Mouse (Mus musculus): Measurements from ENCODE around the gene Ap3s2.

Gene Ap3s2

DNA sequence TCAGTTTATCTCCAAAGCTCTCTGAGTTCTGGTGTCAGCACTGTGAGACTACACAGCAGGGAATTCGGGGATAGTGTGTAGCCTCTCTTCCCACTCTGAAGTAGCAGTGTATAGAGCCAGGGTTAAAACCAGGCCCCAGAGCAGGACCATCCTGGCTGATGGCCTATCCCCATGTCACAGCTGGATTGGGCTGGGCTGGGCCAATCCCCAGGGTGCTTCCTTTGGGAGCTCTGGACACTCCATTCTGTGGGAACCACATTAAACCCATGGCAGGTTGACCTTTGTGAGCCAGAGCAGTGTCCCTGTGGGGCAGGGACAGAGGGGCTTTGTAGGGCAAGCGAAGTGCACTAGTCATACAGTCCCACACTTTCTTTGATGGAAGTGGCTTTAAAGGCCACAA, 74.1 kb downstream of the Ap3s2 start:
- DNase-seq (ENCODE audit: low spot score) = no peak

DNA sequence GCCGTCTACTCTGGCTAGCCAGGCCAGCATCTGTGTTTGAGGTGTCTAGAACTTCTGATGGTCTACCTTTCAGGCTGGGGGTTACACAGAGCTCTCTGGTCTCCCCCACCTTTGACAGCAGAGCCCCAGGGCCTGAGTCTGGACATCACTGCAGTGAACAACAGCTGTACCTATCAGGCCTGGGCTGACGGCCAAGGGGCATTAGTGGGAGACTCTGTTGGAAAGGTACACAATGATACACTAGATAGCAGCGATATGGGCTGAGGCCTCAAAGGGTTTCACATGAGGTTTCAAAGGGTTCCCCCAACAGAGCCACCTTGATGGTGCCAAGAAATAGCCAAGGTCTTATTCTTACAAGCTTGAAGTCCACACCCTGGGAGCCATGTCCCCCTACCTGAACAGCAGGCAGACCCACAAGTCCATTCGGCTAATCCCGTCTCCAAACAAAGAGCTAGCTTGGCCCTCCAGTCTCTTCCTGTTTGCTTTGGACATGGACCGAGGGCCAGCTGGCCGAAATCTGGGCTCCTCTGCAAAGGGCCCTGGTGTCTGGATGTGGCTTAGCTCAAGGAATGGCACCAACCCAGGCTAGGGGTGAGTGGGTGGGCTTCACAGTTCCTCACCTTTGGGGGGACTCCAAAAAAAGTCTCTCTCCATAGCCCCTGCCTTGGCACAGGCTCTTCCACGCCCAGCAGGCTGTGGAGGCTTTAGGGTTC, 76.2 kb downstream of the Ap3s2 start:
- DNase-seq (ENCODE audit: low spot score) = no peak

DNA sequence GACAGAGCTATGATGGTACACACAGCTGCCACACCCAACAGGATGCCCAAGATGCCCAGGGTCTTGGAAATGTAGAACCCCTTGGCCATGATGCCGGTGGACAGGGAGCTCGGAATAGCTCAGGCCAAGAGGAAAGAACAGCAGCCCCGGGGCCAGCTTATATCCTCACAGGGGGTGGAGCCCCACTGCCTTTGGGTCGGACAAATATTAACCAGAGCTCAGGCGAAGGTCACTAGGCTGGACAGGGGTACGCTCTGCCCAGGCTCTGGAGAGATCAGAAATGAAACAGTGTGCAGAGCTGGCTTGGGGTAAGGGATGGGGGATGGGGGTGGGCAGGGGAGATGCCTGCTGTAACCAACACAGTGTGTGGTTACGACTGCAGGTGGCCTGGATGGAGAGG, 78.3 kb downstream of the Ap3s2 start:
- DNase-seq (ENCODE audit: low spot score) = no peak

DNA sequence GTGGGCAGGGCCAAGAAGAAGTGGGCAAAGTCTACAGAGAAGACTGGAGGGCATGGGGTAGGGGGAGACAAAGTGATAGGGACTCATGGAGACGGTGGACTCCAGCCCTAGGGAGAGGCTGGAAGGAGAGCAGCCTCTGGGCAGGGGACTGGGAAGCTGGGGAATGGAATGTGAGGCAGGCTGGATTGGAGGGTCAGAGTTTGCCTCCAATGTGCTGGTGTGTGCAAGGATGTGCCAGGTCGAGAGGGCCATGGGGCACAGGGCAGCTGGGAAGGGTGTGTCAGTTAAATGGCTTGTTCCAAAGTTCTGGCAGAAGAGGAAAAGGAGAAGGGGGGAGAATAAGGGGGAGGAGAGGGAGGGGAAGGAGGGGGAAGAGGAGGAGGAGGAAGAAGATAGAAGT, 83.2 kb downstream of the Ap3s2 start:
- no peak for DNase-seq (ENCODE audit: low spot score)

DNA sequence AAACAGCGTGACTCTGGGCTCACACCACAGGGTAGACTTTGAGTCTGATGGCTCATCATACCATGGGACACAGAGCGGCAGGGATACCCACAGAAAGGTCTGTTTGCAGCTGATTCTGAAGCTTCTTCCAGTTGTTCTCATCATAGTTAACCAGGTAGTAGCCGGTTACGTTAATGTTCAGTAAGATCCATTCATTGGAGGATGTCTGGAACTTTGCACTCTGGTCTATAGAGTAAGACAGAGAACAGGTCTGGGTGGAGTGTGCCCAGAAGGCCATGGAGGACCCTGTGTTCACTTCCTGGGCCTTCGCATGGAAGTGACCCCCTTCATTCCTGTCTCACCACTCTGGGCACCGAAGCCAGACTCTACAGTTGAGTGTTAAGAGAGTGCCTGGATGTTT, 85.3 kb downstream of the Ap3s2 start:
- no peak for DNase-seq (ENCODE audit: low spot score)

DNA sequence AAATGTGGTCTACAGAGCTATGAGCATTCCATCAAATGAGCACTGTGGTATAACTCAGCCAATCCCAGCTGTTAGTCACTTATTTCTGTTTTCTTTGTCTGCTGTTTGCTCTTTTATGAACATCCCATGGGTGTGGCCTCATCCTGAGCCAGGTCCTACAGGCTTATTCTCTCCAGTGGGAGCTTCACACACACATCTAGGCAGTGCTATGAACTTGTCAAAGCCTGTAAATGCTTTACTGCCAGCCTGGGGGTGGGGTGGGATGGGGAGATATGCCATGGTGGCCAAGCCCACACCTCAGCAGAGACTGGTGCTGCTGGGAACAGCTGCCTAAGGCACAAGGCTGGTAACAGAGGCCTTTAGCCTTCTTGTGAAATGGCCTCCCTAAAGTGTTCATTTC, 87.5 kb downstream of the Ap3s2 start:
- DNase-seq (ENCODE audit: low spot score) = no peak

DNA sequence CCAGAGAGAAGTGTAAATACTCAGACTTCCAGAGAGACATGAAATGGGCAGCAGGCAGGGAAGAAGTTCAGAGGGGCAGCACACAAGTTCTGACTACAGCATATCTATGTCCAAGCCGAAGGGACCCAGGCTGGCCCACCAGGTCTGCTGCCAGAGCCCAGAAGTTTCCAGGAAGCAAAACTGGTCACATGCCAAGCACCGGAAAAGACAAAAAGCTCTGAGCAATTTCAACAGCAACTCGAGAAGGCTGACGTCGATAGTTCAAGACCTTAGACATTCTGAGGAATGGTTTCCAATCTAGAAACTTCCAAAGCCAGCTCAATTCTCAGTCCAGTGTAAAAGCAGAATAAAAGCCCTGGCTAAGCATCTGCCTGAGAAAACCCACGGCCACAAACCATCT, 88.9 kb downstream of the Ap3s2 start:
- peak; percentile 73 for DNase-seq (ENCODE audit: low spot score)

DNA sequence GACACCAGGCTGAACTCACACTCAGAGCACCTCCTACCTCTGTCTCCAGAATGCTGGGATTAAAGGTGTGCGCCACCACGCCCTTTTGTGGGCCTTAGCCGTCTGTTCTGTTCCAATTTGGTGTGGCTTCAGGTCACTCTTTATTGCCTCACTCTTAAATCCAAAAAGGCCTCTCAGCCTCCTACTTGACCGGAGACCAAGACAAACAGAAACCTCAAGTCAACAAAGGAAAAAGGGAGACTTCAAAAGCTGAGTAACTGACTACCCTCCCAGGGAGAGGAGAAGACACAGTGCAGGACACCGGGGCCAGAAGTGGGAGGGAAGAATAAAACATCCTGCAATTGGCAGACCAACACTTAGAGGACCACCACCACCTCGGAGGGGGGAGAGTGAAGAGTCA, 89.3 kb downstream of the Ap3s2 start:
- peak; percentile 83 for DNase-seq (ENCODE audit: low spot score)

DNA sequence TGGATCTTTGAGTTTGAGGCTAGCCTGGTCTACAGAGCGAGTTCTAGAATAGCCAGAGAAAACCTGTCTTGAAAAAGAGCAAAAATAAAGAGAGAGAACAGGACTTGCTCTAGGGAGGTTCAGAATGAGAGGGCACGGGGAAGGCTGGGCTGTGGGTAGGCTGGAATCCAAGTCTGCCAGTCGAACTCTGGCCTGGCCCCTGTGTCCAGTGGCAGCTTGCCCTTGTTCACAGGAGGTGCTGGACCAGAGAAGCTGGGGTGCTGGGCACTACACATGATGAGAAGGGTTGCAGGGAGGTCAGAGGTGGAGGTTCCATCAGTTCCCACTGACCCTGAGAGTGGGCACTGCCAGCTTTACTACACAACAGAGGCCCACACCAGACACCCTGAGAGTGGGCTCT, 92.1 kb downstream of the Ap3s2 start:
- DNase-seq (ENCODE audit: low spot score) = no peak

All from lung, postnatal 25 days (tissue).